Mouse (Mus musculus) left cerebral cortex, postnatal 4 days (tissue): ENCODE measurements around the gene Klf1. TPM values are rescaled to one million over a fixed set of nuclear protein-coding genes. Genes with fewer than 3 reads are reported as not detected.
"Not testable (repeated sequence)": the region's sequence is repeated elsewhere in the genome, so short reads cannot be mapped to it uniquely, and the experiment has no call there.

Experiments used
- DNase-seq: peaks from one replicate; pipeline ENCODE4 v3.0.0-alpha.2; 2022
- intact Hi-C: fragments of 180-260 bp; cut with DNase I; formaldehyde crosslinking; loops from one replicate; pipeline ENCODE4 v1.15.1; 2025
- total RNA-seq, 2 experiments: library from RNA; stranded (reverse); gene quantifications; 2 replicates each; pipeline ENCODE4 v1.2.3; 2021

Klf1 gene
- total RNA-seq, 2 experiments from 2014 or later, result 0.24 TPM; not detected in 1

GRCm38 (mm10) chr8:84907037-84907436 lies 5.3 kb downstream of the Klf1 start:
- no peak for DNase-seq
- intact Hi-C loops, result no loop called here

- intact Hi-C loops, result no loop called here
- no peak for DNase-seq
These were observed 5.8 kb downstream of the Klf1 start for GRCm38 (mm10) chr8:84907493-84907892.

GRCm38 (mm10) chr8:84907979-84908378 lies 6.3 kb downstream of the Klf1 start:
- intact Hi-C loops, DNase-seq: not testable (repeated sequence)

GRCm38 (mm10) chr8:84908421-84909161 lies 6.9 kb downstream of the Klf1 start, which contains the start of gene Dnase2a:
Gene Dnase2a, plus strand, starts transcription at chr8:84908560.
- DNase-seq, result peak; percentile 95
- intact Hi-C loops, result no loop called here

GRCm38 (mm10) chr8:84909162-84909767 lies 7.5 kb downstream of the Klf1 start:
- intact Hi-C loops, result no loop called here
- DNase-seq, result no peak

- intact Hi-C loops, result no loop called here
- DNase-seq, result no peak
These were observed 8.2 kb downstream of the Klf1 start for GRCm38 (mm10) chr8:84909949-84910348.

GRCm38 (mm10) chr8:84910551-84910950 lies 8.8 kb downstream of the Klf1 start:
- intact Hi-C loops, result no loop called here
- no peak for DNase-seq

- DNase-seq, result no peak
- intact Hi-C loops, result no loop called here
These were observed 10.1 kb downstream of the Klf1 start for GRCm38 (mm10) chr8:84911854-84912253.

GRCm38 (mm10) chr8:84912391-84912790 lies 10.7 kb downstream of the Klf1 start:
- intact Hi-C loops, result no loop called here
- DNase-seq, result no peak

GRCm38 (mm10) chr8:84912895-84913501 lies 11.3 kb downstream of the Klf1 start:
- peak; percentile 44 for DNase-seq
- intact Hi-C loops, result no loop called here

- DNase-seq, result no peak
- intact Hi-C loops, result no loop called here
These were observed 11.8 kb downstream of the Klf1 start for GRCm38 (mm10) chr8:84913502-84913900.

- DNase-seq, result no peak
- intact Hi-C loops, result no loop called here
These were observed 12.2 kb downstream of the Klf1 start for GRCm38 (mm10) chr8:84913960-84914359.

GRCm38 (mm10) chr8:84915269-84915668 lies 13.5 kb downstream of the Klf1 start:
- intact Hi-C loops, result no loop called here
- no peak for DNase-seq

GRCm38 (mm10) chr8:84917781-84918180 lies 16.1 kb downstream of the Klf1 start:
- intact Hi-C loops, result no loop called here
- DNase-seq, result no peak

GRCm38 (mm10) chr8:84918646-84919045 lies 16.9 kb downstream of the Klf1 start:
- intact Hi-C loops, result no loop called here
- no peak for DNase-seq

- intact Hi-C loops, result no loop called here
- no peak for DNase-seq
These were observed 19.9 kb downstream of the Klf1 start for GRCm38 (mm10) chr8:84921596-84921995.

- intact Hi-C loops, result no loop called here
- DNase-seq, result no peak
These were observed 23.8 kb downstream of the Klf1 start for GRCm38 (mm10) chr8:84925557-84925956.

GRCm38 (mm10) chr8:84927513-84927912 lies 25.8 kb downstream of the Klf1 start:
- intact Hi-C loops, result no loop called here
- no peak for DNase-seq

GRCm38 (mm10) chr8:84928456-84929306 lies 27.0 kb downstream of the Klf1 start:
- intact Hi-C loops, result no loop called here
- DNase-seq, result peak; percentile 82

- intact Hi-C loops, result no loop called here
- DNase-seq, result no peak
These were observed 28.9 kb downstream of the Klf1 start for GRCm38 (mm10) chr8:84930582-84930981.
